Mouse (Mus musculus) forebrain, embryonic 16.5 days (tissue): ENCODE measurements around the gene Gna14. TPM values are rescaled to one million over a fixed set of nuclear protein-coding genes. Genes with fewer than 3 reads are reported as not detected.

ENCODE experiments used
- ATAC-seq: fragments of 200-750 bp; cut with Nextera tagmentation; 2 replicates; pipeline ENCODE4 v1.8.0; 2017; ENCODE audit warnings: mild to moderate bottlenecking, moderate library complexity
- H3K27ac ChIP-seq: fragments of 300-500 bp; sonication (generic); 2 replicates; pipeline ENCODE4 v1.5.1; 2014; ENCODE audit warnings: low read length, control low read depth
- H3K27me3 ChIP-seq: fragments of 300-500 bp; sonication (generic); replicated peaks from 2 replicates; pipeline ENCODE4 v1.6.1; 2014; ENCODE audit warnings: low read length; ENCODE audit not compliant: control insufficient read depth, insufficient read depth
- H3K36me3 ChIP-seq: fragments of 300-500 bp; sonication (generic); 2 replicates; pipeline ENCODE4 v1.6.1; 2014; ENCODE audit not compliant: control insufficient read depth, insufficient read depth
- H3K4me1 ChIP-seq: fragments of 300-500 bp; sonication (generic); replicated peaks from 2 replicates; pipeline ENCODE4 v1.6.1; 2014; ENCODE audit warnings: low read length; ENCODE audit not compliant: control insufficient read depth, insufficient read depth
- H3K4me2 ChIP-seq: fragments of 300-500 bp; sonication (generic); 2 replicates; pipeline ENCODE4 v1.6.1; 2014; ENCODE audit warnings: mild to moderate bottlenecking, low read length, control low read depth
- H3K4me3 ChIP-seq: fragments of 300-500 bp; sonication (generic); replicated peaks from 2 replicates; pipeline ENCODE4 v1.5.1; 2014; ENCODE audit warnings: mild to moderate bottlenecking, low read length, control low read depth
- H3K9ac ChIP-seq: fragments of 300-500 bp; sonication (generic); replicated peaks from 2 replicates; pipeline ENCODE4 v1.6.1; 2014; ENCODE audit warnings: low read depth, low read length, control low read depth
- H3K9me3 ChIP-seq: fragments of 300-500 bp; sonication (generic); 2 replicates; pipeline ENCODE4 v1.6.1; 2016; ENCODE audit warnings: low read length; ENCODE audit not compliant: control insufficient read depth
- WGBS: fragments of 180-500 bp; shearing (Covaris S2); extraction: QIAGEN DNeasy Blood & Tissue Kit; methylation state at CpG from one replicate; pipeline ENCODE4 v1.1.7; 2014; 5-methylcytosine and 5-hydroxymethylcytosine counted together
- polyA plus RNA-seq: library from polyadenylated mRNA; unstranded; fragments of >200 nt; fragmentation: Nextera tagmentation; extraction: Ambion mirVana; gene quantifications from 2 replicates; pipeline ENCODE4 v1.2.1, GENCODE M21; 2015

The Gna14 gene
- polyA plus RNA-seq, 1 experiment from 2014 or later, result 1.3 TPM

GRCm38 (mm10) chr19:16431368-16431767 is 4.2 kb upstream of the Gna14 start:
- peaks cover 11% of the 10 kb centered on the region for H3K27me3 ChIP-seq
- no peak overlapping the region for H3K4me2 ChIP-seq
- H3K27ac ChIP-seq, result no peak overlapping the region
- no peak overlapping the region for H3K9ac ChIP-seq
- H3K9me3 ChIP-seq, result peaks cover 5% of the 10 kb centered on the region
- H3K36me3 ChIP-seq, result no peaks in the 10 kb centered on the region; the same call in 1 of the 2 replicates
- H3K4me3 ChIP-seq, result no peak overlapping the region
- peaks cover 15% of the 10 kb centered on the region for H3K4me1 ChIP-seq
- WGBS, result 75% methylated on average over 8 of the region's 8 CpGs
- ATAC-seq, result no peak

- WGBS, result 13% methylated on average over 9 of the region's 9 CpGs
- Histone ChIP-seq H3K9ac (no peak overlapping the region), H3K4me2 (peak overlapping the region; percentile 77), H3K36me3 (no peaks in the 10 kb centered on the region), H3K9me3 (no peaks in the 10 kb centered on the region), H3K27ac (no peak overlapping the region), H3K4me3 (no peak overlapping the region), H3K27me3 (peaks cover 13% of the 10 kb centered on the region), H3K4me1 (peaks cover 22% of the 10 kb centered on the region)
- ATAC-seq, result no peak
Observed at GRCm38 (mm10) chr19:16434879-16435278, 683 bp upstream of the Gna14 start.

GRCm38 (mm10) chr19:16436335-16437169 is 990 bp downstream of the Gna14 start:
- 2% methylated on average over 61 of the region's 61 CpGs for WGBS
- peak overlapping the region; percentile 47 for H3K4me3 ChIP-seq
- H3K4me1 ChIP-seq, result peaks cover 22% of the 10 kb centered on the region
- peak; percentile 24; the same call in 1 of the 2 replicates for ATAC-seq
- peaks cover 13% of the 10 kb centered on the region for H3K27me3 ChIP-seq
- no peak overlapping the region for H3K27ac ChIP-seq
- H3K9me3 ChIP-seq, result no peaks in the 10 kb centered on the region
- peak overlapping the region; percentile 56 for H3K9ac ChIP-seq
- H3K36me3 ChIP-seq, result no peaks in the 10 kb centered on the region
- H3K4me2 ChIP-seq, result peak overlapping the region; percentile 77

- Histone ChIP-seq H3K27ac (no peak overlapping the region), H3K4me2 (no peak overlapping the region), H3K4me1 (peaks cover 22% of the 10 kb centered on the region), H3K9ac (no peak overlapping the region), H3K4me3 (no peak overlapping the region), H3K36me3 (no peaks in the 10 kb centered on the region), H3K27me3 (peaks cover 13% of the 10 kb centered on the region), H3K9me3 (no peaks in the 10 kb centered on the region)
- ATAC-seq, result no peak
- 20% methylated on average over 4 of the region's 4 CpGs for WGBS
Observed at GRCm38 (mm10) chr19:16437170-16437483, 1.6 kb downstream of the Gna14 start.

- no peaks in the 10 kb centered on the region for H3K9me3 ChIP-seq
- ATAC-seq, result no peak
- no peaks in the 10 kb centered on the region for H3K36me3 ChIP-seq
- no peak overlapping the region for H3K27ac ChIP-seq
- H3K4me1 ChIP-seq, result peaks cover 22% of the 10 kb centered on the region
- peaks cover 13% of the 10 kb centered on the region for H3K27me3 ChIP-seq
- no peak overlapping the region for H3K4me2 ChIP-seq
- 53% methylated on average over 5 of the region's 5 CpGs for WGBS
- H3K9ac ChIP-seq, result no peak overlapping the region
- no peak overlapping the region for H3K4me3 ChIP-seq
Observed at GRCm38 (mm10) chr19:16437906-16438305, 2.3 kb downstream of the Gna14 start.

GRCm38 (mm10) chr19:16439278-16439677 is 3.7 kb downstream of the Gna14 start:
- no peaks in the 10 kb centered on the region for H3K36me3 ChIP-seq
- 66% methylated on average over 4 of the region's 4 CpGs for WGBS
- no peak overlapping the region for H3K4me3 ChIP-seq
- H3K4me1 ChIP-seq, result peaks cover 22% of the 10 kb centered on the region
- ATAC-seq, result no peak
- H3K4me2 ChIP-seq, result no peak overlapping the region
- H3K27ac ChIP-seq, result no peak overlapping the region
- H3K9me3 ChIP-seq, result no peaks in the 10 kb centered on the region
- no peak overlapping the region for H3K9ac ChIP-seq
- peaks cover 13% of the 10 kb centered on the region for H3K27me3 ChIP-seq

GRCm38 (mm10) chr19:16439834-16440233 is 4.3 kb downstream of the Gna14 start:
- ATAC-seq, result no peak
- WGBS, result 59% methylated on average over 13 of the region's 13 CpGs

GRCm38 (mm10) chr19:16441329-16441728 is 5.8 kb downstream of the Gna14 start:
- H3K9ac ChIP-seq, result no peak overlapping the region
- peaks cover 2% of the 10 kb centered on the region; the same call in 1 of the 2 replicates for H3K27me3 ChIP-seq
- 92% methylated on average over 6 of the region's 6 CpGs for WGBS
- no peaks in the 10 kb centered on the region for H3K36me3 ChIP-seq
- no peak overlapping the region for H3K27ac ChIP-seq
- H3K9me3 ChIP-seq, result no peaks in the 10 kb centered on the region
- H3K4me2 ChIP-seq, result no peak overlapping the region
- H3K4me3 ChIP-seq, result no peak overlapping the region
- no peak for ATAC-seq
- peaks cover 7% of the 10 kb centered on the region for H3K4me1 ChIP-seq

More at GRCm38 (mm10) chr19:16439834-16440233, 4.3 kb downstream of the Gna14 start:
- H3K36me3 ChIP-seq, result no peaks in the 10 kb centered on the region
- H3K27ac ChIP-seq, result no peak overlapping the region
- peaks cover 22% of the 10 kb centered on the region for H3K4me1 ChIP-seq
- no peak overlapping the region for H3K4me3 ChIP-seq
- H3K9ac ChIP-seq, result no peak overlapping the region
- H3K9me3 ChIP-seq, result no peaks in the 10 kb centered on the region
- peaks cover 12% of the 10 kb centered on the region for H3K27me3 ChIP-seq
- no peak overlapping the region for H3K4me2 ChIP-seq

- Histone ChIP-seq H3K36me3 (no peaks in the 10 kb centered on the region), H3K4me2 (no peak overlapping the region), H3K4me3 (no peak overlapping the region), H3K9me3 (no peaks in the 10 kb centered on the region), H3K4me1 (no peaks in the 10 kb centered on the region; the same call in 1 of the 2 replicates), H3K27me3 (no peaks in the 10 kb centered on the region), H3K9ac (no peak overlapping the region), H3K27ac (no peak overlapping the region)
- WGBS, result 89% methylated on average over 5 of the region's 5 CpGs
- no peak for ATAC-seq
Observed at GRCm38 (mm10) chr19:16443335-16443734, 7.8 kb downstream of the Gna14 start.
